Mouse (Mus musculus) testis, postnatal 10 days (tissue): ENCODE data around the gene Phgr1.
A peak's percentile ranks its signal among the peaks of the same experiment; 100 is the strongest.

Experiments used
- DNase-seq: peaks from one replicate; pipeline ENCODE4 v3.0.0; 2021; ENCODE audit warnings: low spot score

Phgr1 gene

GRCm38 (mm10) chr2:118779065-118779464, 6.5 kb downstream of the Phgr1 start:
- DNase-seq, result no peak

GRCm38 (mm10) chr2:118779504-118780480, 7.2 kb downstream of the Phgr1 start, which contains the start of gene Disp2:
Gene Disp2, plus strand, starts transcription at chr2:118779719.
- DNase-seq, result peak; percentile 96

- DNase-seq, result no peak
Observed at GRCm38 (mm10) chr2:118781115-118781514, 8.5 kb downstream of the Phgr1 start.

GRCm38 (mm10) chr2:118782303-118782702, 9.7 kb downstream of the Phgr1 start:
- DNase-seq, result no peak

DNA sequence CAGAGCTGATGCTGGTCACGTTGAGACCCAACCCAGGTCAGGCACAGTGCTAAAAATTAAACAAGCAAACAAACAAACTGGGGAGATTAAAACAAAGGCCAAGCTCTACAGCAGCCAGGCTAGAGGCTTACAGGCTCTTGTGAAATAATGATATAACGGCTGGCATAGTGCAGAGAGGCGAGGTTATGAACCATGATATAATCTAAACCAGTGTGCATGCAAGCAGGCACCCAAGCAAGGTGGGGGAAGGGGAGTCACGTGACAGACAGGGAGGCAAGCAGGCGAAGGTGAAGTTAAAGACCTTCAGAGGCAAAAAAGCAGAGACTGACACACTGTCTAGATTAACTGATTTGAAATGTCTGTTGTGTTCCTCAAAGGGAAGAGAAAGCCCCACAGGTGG, 10.5 kb downstream of the Phgr1 start:
- DNase-seq, result no peak

DNA sequence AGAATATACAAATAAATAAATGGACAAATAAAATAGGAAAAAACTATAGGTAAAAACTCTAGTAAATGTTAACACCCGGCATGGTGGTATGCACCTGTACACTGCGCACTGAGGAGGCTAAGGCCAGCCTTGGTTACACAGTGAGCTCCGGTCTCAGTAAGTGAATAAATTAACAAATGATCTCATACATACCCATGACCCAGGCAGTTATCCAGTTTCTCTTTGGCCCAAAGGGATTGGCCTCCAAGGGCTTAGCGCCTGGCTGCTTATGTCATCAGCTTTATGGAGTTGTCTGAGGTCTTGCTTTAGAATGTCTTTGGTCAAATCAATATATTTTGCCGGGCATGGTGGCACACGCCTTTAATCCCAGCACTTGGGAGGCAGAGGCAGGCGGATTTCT, 11.1 kb downstream of the Phgr1 start:
- DNase-seq, result no peak

GRCm38 (mm10) chr2:118786525-118786924, 14.0 kb downstream of the Phgr1 start:
- DNase-seq, result no peak

- DNase-seq, result peak; percentile 42
Observed at GRCm38 (mm10) chr2:118789501-118789900, 16.9 kb downstream of the Phgr1 start.

DNA sequence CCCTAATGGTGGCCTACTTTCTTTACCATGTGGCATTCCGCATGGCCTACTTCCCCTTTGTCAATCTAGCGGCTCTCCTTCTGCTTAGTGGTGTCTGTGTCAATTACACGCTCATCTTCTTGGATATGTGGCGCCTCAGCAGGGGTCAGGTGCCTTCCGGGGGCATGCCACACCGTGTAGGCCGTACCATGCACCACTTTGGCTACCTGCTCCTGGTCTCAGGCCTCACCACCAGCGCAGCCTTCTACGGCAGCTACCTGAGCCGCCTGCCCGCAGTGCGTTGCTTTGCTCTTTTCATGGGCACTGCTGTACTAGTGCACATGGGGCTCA, 17.6 kb downstream of the Phgr1 start:
- DNase-seq, result no peak

GRCm38 (mm10) chr2:118790551-118791525, 18.3 kb downstream of the Phgr1 start:
- peak; percentile 77 for DNase-seq

GRCm38 (mm10) chr2:118791591-118792258, 19.2 kb downstream of the Phgr1 start:
- no peak for DNase-seq

- no peak for DNase-seq
Observed at GRCm38 (mm10) chr2:118792259-118792613, 19.7 kb downstream of the Phgr1 start.

DNA sequence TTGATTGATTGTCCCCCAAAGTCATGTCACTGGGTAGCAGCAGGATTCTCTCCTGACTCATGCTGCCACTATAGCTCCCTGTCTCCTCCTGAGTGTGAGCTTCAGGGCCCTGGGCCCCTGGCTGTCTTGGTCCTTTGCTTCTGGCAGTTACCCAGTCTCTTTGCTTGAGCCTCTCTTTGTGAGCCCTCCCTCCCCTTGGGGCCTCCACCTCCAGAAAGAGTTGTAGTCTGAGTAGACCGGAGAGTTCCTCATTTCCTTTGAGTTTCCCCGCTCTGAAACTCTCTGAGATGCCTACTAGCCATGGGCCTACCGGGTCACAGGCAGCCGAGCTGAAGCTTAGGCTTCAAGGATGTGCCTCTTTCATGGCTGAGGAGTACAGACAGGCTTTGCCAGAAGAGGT, 21.1 kb downstream of the Phgr1 start:
- no peak for DNase-seq

DNA sequence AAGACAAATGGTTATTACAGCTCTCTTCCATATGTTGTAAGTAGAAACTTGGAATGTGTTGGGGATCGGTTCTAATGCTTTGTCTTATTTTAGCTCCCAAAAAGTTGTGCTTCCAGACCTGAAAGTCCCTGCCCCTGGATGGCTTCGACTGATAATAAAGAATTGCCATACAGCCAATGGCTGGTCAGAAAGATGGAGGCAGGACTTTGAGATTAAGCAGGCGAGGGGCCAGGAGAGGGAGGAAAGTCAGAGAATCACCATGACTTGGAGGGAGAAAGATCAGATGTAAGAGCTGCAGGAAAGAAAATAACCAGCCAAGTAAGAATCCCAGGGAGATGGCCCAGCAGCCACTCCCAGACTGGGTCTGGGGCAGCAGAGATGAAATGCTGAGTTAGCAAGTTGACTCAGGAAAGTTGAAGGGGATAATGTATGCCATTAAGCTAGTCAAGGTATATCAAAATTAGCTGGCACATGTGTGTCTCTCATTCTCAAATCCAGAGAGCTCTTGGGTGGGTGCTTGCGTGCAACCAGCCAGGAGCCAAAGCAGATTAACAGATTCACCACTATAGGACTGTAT, 30.1 kb downstream of the Phgr1 start:
- DNase-seq, result no peak

DNA sequence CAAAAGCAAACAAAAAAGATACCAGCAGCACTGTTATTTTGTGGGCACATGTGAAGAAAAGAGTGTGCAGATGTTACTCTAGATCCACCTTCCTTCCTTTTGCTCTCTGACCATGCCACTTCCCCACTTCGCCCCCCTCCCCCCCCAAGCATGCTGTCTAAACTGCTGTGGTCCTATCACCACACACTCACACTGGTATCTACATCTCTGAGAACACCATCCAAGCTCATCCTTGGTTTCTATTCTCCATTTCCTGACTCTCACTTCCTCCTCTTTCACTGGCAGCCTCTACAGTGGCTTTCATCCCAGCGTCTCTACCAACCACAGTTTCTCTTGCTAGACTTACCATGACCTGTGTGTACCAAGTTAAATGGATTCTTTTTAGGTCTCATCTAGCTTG, 31.9 kb downstream of the Phgr1 start:
- no peak for DNase-seq

DNA sequence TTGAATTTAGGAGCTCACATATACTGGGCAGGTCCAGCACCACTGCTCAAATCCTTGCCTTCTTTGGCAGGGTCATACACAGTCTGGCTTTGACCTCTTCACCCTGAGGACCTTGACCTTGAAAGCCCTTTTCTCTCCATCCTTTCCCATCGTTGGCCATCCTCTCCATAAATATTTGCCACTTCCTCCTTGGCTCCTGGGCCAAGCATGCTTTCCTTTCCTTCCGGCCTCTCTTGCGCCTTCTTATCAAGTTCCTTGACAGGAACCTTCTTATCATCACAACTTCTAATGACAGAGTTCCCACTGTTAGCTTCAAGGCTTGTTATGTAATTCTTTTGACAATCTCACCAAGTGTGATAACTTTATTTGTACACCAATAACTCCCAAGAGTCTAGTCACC, 32.6 kb downstream of the Phgr1 start:
- DNase-seq, result no peak

DNA sequence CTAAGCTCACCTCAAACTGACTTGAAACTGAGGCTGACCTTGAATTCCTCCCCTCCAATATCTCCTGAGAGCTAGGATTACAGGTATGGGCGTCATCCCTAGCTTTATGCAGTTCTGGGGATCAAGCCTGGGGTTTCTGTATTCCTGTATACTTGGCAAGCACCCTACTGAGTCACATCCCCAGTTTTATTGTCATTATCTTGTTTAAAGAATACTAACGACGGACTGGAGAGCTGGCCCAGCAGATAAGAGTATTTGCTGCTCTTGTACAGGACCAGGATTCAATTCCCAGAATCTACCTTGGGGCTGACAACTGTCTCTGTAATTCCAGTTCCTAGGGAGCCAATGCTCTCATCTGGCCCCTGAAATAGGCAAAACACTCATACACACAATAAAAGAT, 33.2 kb downstream of the Phgr1 start:
- DNase-seq, result no peak

GRCm38 (mm10) chr2:118806860-118807259, 34.3 kb downstream of the Phgr1 start:
- no peak for DNase-seq

DNA sequence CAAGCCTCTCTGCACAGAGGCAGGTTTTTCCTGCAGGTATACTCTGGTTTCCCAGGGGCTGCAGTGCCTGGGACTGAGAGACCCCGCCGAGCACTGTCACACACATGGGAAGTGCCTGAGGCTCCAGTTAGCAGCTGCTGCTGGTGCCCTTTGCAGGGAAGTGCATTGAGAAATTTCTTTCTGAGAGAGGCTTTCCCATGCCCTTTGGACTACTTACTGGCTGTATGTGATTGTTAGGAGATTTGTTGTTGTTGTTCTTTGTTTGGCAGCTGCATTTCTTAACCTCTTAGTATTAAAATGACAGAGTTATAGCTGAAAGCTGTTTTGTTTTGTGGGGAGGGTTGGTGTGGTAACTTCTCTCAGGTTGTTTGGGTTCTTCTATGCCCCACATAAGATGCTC, 38.3 kb downstream of the Phgr1 start:
- no peak for DNase-seq

DNA sequence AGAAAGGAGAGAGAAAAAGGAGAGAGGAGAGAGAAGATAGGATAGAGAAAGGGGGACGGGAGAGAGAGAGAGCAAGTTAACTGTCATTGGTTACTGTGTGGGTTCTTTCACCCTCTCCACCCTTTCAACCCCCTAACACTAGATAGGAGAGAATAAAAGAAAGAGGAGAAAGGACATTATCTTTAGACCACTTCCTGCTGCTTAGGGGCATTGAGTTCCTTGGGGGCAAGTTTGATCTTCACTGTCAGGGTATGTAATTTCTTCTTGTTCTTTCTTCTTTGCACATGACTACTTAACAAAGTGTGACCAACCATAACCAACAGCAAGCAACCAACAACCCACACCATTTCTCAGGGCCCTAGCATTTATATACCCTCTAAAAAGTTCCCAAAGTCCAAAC, 40.2 kb downstream of the Phgr1 start:
- no peak for DNase-seq

- DNase-seq, result peak; percentile 87
Observed at GRCm38 (mm10) chr2:118813981-118814836, 41.6 kb downstream of the Phgr1 start, which contains the start of gene Knstrn. Gene Knstrn, plus strand, starts transcription at chr2:118814003.
